Mouse (Mus musculus): ENCODE results near the gene 1110065P20Rik.

The 1110065P20Rik gene

DNA sequence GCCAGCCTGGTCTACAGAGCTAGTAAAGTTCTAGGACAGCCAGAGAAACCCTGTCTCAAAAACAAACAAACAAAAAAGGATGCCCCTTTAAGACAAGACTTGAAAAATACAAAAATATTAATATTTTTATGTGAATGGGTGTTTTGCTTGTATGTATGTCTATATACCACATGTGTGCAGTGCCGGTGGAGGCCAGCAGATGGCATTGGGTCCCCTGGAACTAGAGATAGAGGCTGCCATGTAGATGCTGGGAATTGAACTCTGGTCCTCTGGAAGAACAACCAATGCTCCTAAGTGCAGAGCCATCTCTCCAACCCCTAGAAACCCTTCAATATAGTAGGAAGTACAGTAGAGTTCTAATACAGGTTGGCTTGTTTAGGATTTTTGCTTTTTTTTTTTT lies 10.0 kb downstream of the 1110065P20Rik start:
- no peak for DNase-seq (ENCODE audit: low spot score)

DNA sequence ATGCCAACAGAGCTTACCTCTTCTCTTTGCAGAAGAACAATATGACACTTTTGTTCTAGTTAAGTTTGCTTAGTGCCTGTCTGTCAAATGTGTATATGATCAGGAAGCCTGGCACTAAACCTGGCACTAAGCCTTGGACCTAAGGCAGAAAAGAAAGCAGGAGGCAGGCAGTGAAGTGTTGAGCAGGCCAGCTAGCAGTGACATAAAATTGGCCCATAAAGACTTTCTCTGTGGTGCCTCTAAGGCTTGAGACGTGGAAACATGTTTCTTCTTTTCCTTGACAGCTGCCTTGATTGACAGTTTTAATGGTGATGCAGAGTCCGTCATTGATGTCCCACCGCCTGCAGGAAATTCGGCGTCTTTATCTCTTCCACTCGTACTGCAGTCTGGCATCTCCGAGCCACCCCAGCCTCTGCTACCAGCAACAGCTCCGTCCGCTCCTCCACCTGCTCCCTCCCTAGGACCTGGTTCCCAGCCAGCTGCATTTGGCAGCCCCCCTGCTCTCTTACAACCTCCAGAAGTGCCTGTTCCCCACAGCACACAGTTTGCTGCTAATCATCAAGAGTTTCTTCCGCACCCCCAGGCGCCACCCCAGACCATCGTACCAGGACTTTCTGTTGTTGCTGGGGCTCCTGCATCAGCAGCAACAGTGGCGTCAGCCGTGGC lies 12.8 kb downstream of the 1110065P20Rik start:
- no peak for DNase-seq (ENCODE audit: low spot score)

DNA sequence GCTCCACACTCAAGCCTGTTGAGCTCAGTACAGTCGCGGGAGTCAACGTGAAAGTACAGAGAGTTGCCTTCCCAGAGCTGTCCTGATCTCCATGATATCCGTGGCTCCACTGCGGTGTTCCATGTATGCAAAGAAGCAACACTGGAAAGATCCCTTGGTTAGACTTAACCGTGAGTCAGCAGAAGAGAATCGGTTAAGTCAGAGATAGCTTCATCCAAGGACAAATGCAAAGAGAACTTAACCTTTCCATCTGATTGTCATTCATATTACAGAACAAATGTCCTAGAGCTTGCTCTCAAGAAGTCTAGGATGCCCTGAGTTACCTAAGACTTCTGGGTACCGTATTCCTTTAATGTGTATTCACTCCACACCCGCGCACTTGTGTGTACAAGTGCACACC lies 18.2 kb downstream of the 1110065P20Rik start:
- DNase-seq (ENCODE audit: low spot score), result no peak

DNA sequence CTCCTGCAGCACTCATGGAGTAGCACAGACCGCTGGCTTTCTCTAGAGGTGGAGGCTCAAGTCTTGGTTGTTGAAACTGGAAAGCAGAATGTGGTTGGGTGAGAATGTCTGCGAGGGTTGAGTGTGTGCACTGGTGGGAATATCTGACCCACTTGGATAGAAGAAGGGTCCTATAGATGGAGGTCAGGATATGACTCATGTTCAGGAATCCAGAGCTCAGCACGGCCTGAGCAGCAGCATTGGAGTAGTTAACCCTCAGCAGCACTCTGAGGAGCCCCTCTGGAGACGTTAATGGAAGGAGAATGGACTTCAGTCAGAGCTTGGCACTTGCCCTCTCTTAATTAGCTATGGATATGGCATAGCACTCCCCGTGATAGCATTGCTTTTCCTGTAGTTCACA lies 21.3 kb downstream of the 1110065P20Rik start:
- no peak for DNase-seq (ENCODE audit: low spot score)

DNA sequence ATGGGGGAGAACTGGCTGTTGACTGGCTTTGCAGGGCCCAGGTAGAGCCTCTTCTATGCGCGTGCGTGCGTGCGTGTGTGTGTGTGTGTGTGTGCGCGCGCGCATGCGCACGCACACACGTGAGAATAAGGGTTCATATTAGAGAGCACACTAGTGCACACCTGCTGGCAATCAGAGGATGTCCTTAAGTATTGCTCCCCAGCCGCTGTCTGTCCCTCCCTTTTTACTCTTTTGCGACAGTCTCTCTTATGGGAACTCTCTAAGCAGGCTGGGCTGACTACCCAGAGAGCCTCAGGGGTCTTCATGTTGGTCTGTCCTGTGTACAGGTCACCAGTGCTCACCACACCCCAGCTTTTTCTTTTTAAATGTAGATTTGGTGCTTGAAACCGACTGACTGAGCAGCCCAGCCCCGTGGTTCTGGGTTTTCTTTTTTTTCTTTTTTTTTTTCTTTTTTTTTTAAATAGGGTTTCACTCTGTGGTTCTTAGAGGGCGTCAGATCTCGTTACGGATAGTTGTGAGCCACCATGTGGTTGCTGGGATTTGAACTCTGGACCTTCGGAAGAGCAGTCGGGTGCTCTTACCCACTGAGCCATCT lies 25.5 kb downstream of the 1110065P20Rik start:
- no peak for DNase-seq (ENCODE audit: low spot score)

DNA sequence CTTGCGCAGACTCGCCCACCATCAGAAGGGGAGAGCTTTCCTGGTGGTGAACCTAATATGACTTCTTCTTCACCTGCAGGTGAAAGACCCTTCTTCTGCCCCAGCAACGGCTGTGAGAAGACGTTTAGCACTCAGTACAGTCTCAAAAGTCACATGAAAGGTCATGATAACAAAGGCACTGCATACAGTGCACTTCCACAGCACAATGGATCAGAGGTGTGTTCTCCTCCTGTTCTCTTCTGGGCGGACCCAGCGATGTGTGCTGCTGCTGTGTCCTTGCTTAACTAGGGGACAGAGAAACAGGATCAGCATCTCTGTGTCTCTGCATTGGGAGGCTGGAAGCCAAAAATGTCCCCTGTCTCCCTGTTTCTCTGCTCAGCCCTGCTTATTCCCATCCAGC lies 26.0 kb downstream of the 1110065P20Rik start:
- no peak for DNase-seq (ENCODE audit: low spot score)

DNA sequence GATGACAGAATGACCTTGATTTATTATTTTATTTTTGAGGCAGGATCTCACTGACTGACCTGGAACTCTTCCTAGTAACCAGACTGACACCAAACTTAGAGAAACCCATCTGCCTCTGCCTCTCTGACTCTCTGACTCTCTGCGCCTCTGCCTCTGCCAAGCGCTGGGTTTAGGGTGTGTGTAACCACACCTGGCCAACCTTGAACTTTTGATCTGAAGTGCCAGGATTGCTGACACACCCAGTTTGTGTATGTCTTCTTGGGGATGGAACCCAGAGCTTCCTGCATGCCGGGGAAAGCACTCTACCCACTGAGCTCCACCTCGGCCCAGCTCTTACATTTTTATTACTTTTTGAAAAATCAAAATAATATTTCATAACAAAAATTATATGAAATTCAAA lies 32.2 kb downstream of the 1110065P20Rik start:
- DNase-seq (ENCODE audit: low spot score), result no peak

DNA sequence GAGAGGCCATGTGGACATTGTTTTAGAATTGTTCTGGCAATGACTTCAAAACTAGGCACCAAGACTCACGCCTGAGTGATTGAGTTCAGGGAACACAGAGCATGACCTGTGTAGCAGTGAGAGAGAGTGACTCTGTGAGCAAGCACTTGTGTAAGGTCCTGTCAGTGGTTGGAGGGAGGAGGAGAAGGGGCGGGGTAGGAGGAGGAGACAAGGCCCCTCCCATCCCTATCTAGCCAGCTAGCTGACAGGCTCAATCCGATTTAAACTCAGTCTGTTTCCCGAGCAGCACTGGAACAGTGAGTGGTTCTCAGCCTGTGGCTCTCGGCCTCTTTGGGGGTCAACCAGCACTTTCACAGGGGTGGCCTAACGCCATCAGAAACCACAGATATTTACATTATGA lies 33.2 kb downstream of the 1110065P20Rik start:
- DNase-seq (ENCODE audit: low spot score), result no peak

DNA sequence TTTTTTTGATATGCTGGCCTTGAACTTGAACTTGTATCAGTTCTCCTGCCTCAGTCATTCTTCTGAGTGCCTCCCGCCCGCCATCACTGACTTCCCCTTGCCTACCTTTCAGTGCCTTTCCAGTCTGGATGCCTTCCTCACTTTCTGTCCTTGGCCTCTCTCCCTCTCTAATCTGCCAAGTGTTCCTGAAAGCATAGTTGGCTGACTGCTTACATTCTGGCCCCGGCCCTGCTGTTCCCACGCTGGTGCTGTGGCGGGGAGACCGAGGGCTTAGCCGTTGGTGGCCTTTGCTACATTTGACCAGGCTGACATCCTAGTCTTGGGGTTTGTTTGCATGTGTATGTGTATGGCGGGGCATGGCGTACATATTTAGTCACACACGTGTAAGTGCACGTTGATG lies 35.1 kb downstream of the 1110065P20Rik start:
- no peak for DNase-seq (ENCODE audit: low spot score)

DNA sequence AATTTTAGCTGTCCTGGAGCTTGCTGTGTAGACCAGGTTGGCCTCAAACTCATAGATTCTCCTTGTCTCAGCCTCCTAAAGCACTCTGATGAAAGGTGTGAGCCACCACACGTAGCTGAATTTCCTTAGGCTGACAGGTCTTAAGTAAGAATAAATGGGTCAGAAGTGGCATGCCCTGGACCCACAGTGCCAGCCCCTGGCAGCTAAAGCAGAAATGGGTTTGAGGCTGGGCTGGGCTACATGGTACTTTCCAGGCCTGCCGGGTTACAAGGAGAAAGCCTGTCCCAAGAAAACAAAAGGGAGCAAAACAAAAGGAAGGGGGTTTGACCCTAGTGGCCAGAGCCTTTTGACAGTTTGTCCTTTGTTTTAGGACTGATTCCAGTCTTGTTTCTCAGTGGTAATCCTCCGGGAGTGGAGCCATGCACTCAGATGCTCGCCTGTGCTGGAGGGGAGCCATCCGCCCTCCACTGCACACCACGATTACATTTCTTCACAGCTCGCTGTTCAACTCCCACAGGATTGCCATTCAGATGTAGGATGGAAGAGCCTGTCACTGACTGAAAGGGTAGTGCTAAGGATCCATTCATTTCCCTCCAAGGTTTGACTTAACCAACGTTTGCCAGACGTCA lies 39.5 kb downstream of the 1110065P20Rik start:
- peak; percentile 52 for DNase-seq (ENCODE audit: low spot score)

DNA sequence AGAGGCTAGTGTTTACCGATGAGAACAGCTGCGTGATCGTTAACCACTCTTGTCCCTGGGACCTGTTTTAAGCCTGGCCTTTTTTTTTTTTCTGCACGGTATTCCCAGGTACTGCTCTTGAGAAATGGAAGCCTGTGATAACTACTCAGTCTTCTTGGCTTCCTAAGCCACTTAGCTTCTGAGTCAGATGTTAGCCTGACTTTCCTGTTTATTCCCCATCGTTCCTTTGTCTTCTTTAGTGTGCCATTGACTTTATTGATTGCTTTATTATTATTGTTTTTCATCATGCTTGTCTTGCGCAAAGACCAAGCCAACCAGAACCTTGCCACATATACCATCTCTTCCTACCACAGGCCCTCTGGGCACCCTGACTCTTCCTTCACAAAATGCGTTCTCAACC lies 40.9 kb downstream of the 1110065P20Rik start:
- DNase-seq (ENCODE audit: low spot score), result no peak

DNA sequence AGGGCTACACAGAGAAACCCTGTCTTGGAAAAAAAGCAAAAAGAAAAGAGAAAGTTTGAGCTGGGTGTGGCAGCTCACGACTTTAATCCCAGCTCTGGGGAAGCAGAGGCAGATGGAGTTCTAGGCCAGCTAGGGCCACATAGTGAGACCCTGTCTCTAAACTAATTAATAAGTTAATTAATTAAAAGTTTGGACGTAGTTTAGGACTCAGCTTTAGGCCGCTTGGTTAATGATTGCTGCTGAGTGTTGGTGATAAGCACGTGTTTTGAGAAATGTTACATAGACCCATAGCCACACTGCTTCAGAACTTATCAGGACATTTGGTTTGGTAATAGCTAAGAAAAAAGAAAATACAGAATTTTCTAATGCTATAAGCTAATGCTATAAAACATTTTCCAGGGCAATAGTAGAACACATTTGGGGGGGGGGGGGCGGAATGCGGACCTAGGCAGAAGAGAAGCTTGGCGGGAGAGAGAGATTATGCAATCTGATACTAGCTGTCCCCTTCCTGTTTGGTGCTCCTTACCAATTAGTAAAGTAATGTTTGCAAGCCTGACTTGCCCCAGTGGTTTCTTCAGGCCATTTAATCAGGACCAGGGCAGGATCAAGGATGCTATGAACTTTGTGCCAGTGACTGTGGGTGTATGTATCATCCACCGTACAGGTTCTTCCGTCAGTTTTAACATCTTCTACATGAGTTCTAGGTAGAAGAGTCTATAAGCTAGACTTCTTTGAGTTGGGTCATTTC lies 41.7 kb downstream of the 1110065P20Rik start:
- DNase-seq (ENCODE audit: low spot score), result no peak

DNA sequence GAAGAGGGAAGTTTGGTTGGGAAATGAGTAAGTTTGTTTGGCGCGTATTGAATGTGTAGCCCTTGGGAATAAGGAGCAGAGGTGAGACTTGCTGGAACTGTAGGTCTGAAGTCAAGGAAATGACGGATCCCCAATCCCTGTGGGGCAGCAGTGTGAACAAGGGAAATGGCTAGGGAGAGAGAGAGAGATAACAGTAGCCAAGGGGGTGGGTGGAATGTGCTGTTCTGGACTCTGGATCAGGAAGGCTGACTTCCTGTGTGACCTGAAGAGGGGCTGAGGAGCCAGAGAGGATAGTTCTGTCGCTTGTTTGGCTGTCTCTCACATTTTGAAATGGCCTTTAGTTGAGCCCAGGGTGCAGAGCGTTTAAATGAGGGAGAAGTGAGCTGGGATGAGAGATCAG lies 42.5 kb downstream of the 1110065P20Rik start:
- no peak for DNase-seq (ENCODE audit: low spot score)

DNA sequence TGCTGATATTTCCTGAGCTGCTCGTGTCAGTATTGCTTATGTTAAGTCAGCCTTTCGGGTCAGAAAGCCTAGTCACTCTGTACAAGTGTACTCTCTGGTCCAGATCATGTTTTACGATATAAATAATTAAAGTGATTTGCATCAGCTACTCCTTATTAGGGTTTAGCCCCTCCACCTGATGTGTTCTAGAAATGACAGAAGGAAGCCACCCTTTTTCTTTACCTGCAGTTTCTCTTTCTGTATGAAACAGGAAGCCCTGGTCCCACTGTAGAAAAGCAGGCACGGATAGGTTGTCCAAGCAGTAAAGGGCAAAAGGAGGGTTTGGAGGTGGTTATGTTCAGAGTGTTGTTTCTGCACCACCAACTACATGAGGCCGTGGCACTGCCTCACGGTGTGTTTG lies 47.6 kb downstream of the 1110065P20Rik start:
- DNase-seq (ENCODE audit: low spot score), result no peak

DNA sequence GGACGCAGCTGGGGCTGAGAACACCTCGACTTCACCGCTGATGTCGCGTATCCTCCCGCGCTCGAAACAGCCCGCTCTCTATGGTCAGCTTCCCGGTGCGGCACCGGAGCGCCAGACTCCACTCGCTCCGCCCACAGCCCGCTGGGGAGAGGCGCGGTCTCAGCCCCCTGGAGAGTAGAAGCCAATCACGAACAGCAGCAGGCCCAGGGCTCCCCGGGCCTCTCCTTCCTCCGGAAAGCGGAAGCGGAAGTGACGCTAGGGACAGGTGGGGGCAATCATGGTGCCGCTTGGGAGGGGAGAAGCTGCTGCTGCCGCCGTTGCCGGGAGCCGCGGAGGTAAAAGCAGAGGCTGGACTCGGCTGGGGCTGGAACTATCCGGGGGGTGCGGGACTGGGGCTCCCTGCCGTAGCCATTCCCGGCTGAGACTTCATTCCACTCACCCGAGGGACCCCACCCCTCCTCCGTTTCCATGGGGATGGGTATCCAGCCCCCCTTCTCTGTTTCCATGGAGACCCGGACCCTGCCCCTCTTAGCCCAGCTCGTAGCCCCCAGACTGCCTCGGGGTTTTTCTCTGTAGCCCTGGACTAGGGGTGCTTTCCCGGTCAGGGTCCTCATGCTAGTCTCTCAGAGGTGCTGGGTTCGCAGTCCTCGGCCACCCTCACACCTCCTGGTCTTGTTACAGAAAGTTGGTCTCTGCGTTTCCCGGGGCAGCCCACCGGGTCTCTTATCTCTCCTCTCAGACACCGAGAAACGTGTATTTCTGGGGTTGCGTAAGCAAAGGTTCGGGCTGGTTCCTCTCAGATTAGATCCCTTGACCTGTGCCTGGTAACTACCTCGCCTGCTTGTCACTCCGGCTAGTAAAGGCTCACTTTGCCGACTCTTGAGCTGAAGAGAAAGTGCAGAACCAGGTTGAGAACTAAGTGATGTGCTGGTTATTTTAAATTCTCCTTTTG lies 48.4 kb downstream of the 1110065P20Rik start:
- DNase-seq (ENCODE audit: low spot score), result peak; percentile 77

DNA sequence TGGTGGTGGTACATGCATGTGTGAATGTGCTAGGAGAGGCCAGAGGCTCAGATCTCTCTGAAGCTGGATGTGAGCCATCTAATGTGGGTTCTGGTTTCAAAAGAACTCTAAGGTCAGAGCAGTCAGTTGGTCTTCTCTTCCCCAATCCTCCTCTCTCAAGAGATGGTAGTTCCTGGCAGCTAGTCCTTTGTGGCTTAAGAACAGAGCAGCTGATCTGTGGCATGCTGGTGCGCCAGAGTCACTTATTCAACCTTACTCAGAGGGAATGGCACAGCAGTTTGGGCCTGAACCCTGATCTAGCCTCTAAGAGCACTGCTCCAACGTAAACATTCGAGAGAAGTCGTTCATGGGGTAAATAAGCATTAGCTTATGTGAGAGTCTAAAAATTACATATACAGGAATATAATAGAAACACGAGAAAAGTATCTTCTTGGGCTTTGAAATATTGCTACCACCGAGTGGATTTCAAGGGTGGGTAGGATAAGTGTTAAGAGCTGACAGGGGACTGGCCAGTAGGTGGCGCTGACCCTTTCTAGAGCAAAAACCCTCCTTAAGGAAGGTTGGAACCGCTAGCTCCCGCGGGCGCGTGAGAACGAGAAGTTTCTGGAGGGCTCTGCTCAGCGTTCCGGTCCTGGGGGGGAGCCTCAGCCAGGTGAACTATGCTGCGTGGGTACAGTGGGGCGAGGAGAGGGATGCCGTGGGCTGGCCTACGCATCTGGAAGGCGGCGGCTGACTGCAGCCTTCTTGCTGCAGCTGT lies 49.3 kb downstream of the 1110065P20Rik start, which contains the start of gene Mtf1:
Mtf1 (plus strand) TSS at position 553 of the 757 bp plus-strand sequence.
- DNase-seq (ENCODE audit: low spot score), result peak; percentile 65

Measured in layer of hippocampus, adult 9-10 months (tissue).